Mouse (Mus musculus): ENCODE data around the gene Arid5a. TPM values are rescaled to one million over a fixed set of nuclear protein-coding genes. Genes with fewer than 3 reads are reported as not detected.

Gene Arid5a
- 15.1 and 15.3 TPM in 2 replicates for polyA plus RNA-seq (2016; fragmentation: Nextera tagmentation; extraction: Ambion mirVana)

- WGBS, result under 1% methylated on average over 65 of the region's 65 CpGs
- H3K27ac ChIP-seq (ENCODE audit: poor library complexity, severe bottlenecking), result peak within 1 kb of the TSS; percentile 85
- ATAC-seq (ENCODE audit: insufficient number of reproducible peaks, low FRiP score), result peak; percentile 92
- 0 out of 2 replicates have a peak, but pooled peaks cover 2% of the 10 kb centered on the region for H3K36me3 ChIP-seq
- H3K27me3 ChIP-seq (replicated peaks), result peaks cover 6% of the 10 kb centered on the region; the same call in 1 of the 2 replicates
- H3K4me1 ChIP-seq (replicated peaks), result peaks cover 39% of the 10 kb centered on the region
- peak within 1 kb of the TSS; percentile 83 for H3K9ac ChIP-seq
- H3K9me3 ChIP-seq (replicated peaks), result no peaks in the 10 kb centered on the region
- H3K4me3 ChIP-seq, result peak within 1 kb of the TSS; percentile 78
- H3K4me2 ChIP-seq, result peak within 1 kb of the TSS; percentile 89
These were observed at the start of gene Arid5a for GRCm38 (mm10) chr1:36307495-36308280. Gene Arid5a (plus strand): TSS chr1:36307733.

- Histone ChIP-seq H3K27ac (ENCODE audit: poor library complexity, severe bottlenecking) (no peak overlapping the region), H3K4me3 (no peak overlapping the region), H3K9me3 (replicated peaks) (peaks cover 15% of the 10 kb centered on the region), H3K4me2 (no peak overlapping the region), H3K4me1 (replicated peaks) (peaks cover 12% of the 10 kb centered on the region; the same call in 1 of the 2 replicates), H3K9ac (no peak overlapping the region), H3K27me3 (replicated peaks) (peaks cover 9% of the 10 kb centered on the region; the same call in 1 of the 2 replicates), H3K36me3 (no peaks in the 10 kb centered on the region)
- no peak for ATAC-seq (ENCODE audit: insufficient number of reproducible peaks, low FRiP score)
- 53% methylated on average over 2 of the region's 2 CpGs for WGBS
These were observed 48.9 kb upstream of the Arid5a start for GRCm38 (mm10) chr1:36258631-36259030.

GRCm38 (mm10) chr1:36259281-36259680, 48.3 kb upstream of the Arid5a start:
- Histone ChIP-seq H3K9ac (no peak overlapping the region), H3K27me3 (replicated peaks) (0 out of 2 replicates have a peak, but pooled peaks cover 9% of the 10 kb centered on the region), H3K27ac (ENCODE audit: poor library complexity, severe bottlenecking) (no peak overlapping the region), H3K9me3 (replicated peaks) (peaks cover 15% of the 10 kb centered on the region), H3K36me3 (no peaks in the 10 kb centered on the region), H3K4me2 (no peak overlapping the region), H3K4me3 (no peak overlapping the region), H3K4me1 (replicated peaks) (peaks cover 12% of the 10 kb centered on the region; the same call in 1 of the 2 replicates)
- WGBS, result 83% methylated on average over 2 of the region's 2 CpGs
- no peak for ATAC-seq (ENCODE audit: insufficient number of reproducible peaks, low FRiP score)

- Histone ChIP-seq H3K36me3 (no peaks in the 10 kb centered on the region), H3K27me3 (replicated peaks) (0 out of 2 replicates have a peak, but pooled peaks cover 9% of the 10 kb centered on the region), H3K9ac (no peak overlapping the region), H3K4me3 (no peak overlapping the region), H3K9me3 (replicated peaks) (peaks cover 15% of the 10 kb centered on the region), H3K4me1 (replicated peaks) (peaks cover 6% of the 10 kb centered on the region; the same call in 1 of the 2 replicates), H3K4me2 (no peak overlapping the region), H3K27ac (ENCODE audit: poor library complexity, severe bottlenecking) (no peak overlapping the region)
- no peak for ATAC-seq (ENCODE audit: insufficient number of reproducible peaks, low FRiP score)
- WGBS, result 93% methylated on average over 1 of the region's 1 CpGs
These were observed 47.1 kb upstream of the Arid5a start for GRCm38 (mm10) chr1:36260418-36260817.

GRCm38 (mm10) chr1:36261708-36262504, 45.6 kb upstream of the Arid5a start:
- Histone ChIP-seq H3K4me2 (no peak overlapping the region), H3K4me1 (replicated peaks) (no peaks in the 10 kb centered on the region), H3K36me3 (no peaks in the 10 kb centered on the region), H3K27ac (ENCODE audit: poor library complexity, severe bottlenecking) (no peak overlapping the region), H3K27me3 (replicated peaks) (0 out of 2 replicates have a peak, but pooled peaks cover 4% of the 10 kb centered on the region), H3K4me3 (no peak overlapping the region), H3K9ac (no peak overlapping the region), H3K9me3 (replicated peaks) (peaks cover 8% of the 10 kb centered on the region)
- ATAC-seq (ENCODE audit: insufficient number of reproducible peaks, low FRiP score), result no peak
- 73% methylated on average over 19 of the region's 19 CpGs for WGBS

- peak; percentile 70; the same call in 1 of the 2 replicates for ATAC-seq (ENCODE audit: insufficient number of reproducible peaks, low FRiP score)
- H3K4me3 ChIP-seq, result no peak overlapping the region
- no peak overlapping the region for H3K9ac ChIP-seq
- H3K4me2 ChIP-seq, result peak overlapping the region; percentile 38
- H3K36me3 ChIP-seq, result no peaks in the 10 kb centered on the region
- peaks cover 9% of the 10 kb centered on the region; the same call in 1 of the 2 replicates for H3K27me3 ChIP-seq (replicated peaks)
- H3K27ac ChIP-seq (ENCODE audit: poor library complexity, severe bottlenecking), result peak overlapping the region; percentile 74
- 39% methylated on average over 13 of the region's 13 CpGs for WGBS
- peaks cover 4% of the 10 kb centered on the region; the same call in 1 of the 2 replicates for H3K9me3 ChIP-seq (replicated peaks)
- H3K4me1 ChIP-seq (replicated peaks), result peaks cover 2% of the 10 kb centered on the region; the same call in 1 of the 2 replicates
These were observed 43.6 kb upstream of the Arid5a start for GRCm38 (mm10) chr1:36263833-36264488.

GRCm38 (mm10) chr1:36266293-36266692, 41.2 kb upstream of the Arid5a start:
- no peak for ATAC-seq (ENCODE audit: insufficient number of reproducible peaks, low FRiP score)
- Histone ChIP-seq H3K9ac (no peak overlapping the region), H3K4me2 (no peak overlapping the region), H3K4me1 (replicated peaks) (peaks cover 25% of the 10 kb centered on the region), H3K27me3 (replicated peaks) (peaks cover 9% of the 10 kb centered on the region; the same call in 1 of the 2 replicates), H3K4me3 (no peak overlapping the region), H3K9me3 (replicated peaks) (no peaks in the 10 kb centered on the region), H3K27ac (ENCODE audit: poor library complexity, severe bottlenecking) (no peak overlapping the region), H3K36me3 (no peaks in the 10 kb centered on the region)
- 70% methylated on average over 6 of the region's 6 CpGs for WGBS

- no peak for ATAC-seq (ENCODE audit: insufficient number of reproducible peaks, low FRiP score)
- no peaks in the 10 kb centered on the region for H3K36me3 ChIP-seq
- WGBS, result 87% methylated on average over 3 of the region's 3 CpGs
- H3K27ac ChIP-seq (ENCODE audit: poor library complexity, severe bottlenecking), result no peak overlapping the region
- peaks cover 38% of the 10 kb centered on the region for H3K4me1 ChIP-seq (replicated peaks)
- H3K27me3 ChIP-seq (replicated peaks), result peaks cover 9% of the 10 kb centered on the region; the same call in 1 of the 2 replicates
- no peak overlapping the region for H3K4me2 ChIP-seq
- H3K9me3 ChIP-seq (replicated peaks), result no peaks in the 10 kb centered on the region
- no peak overlapping the region for H3K4me3 ChIP-seq
- no peak overlapping the region for H3K9ac ChIP-seq
These were observed 39.9 kb upstream of the Arid5a start for GRCm38 (mm10) chr1:36267595-36267994.

- Histone ChIP-seq H3K4me1 (replicated peaks) (peaks cover 52% of the 10 kb centered on the region), H3K9ac (peak overlapping the region; percentile 23; the same call in 1 of the 2 replicates), H3K4me3 (peak overlapping the region; percentile 30), H3K27me3 (replicated peaks) (peaks cover 9% of the 10 kb centered on the region; the same call in 1 of the 2 replicates), H3K4me2 (peak overlapping the region; percentile 66), H3K27ac (ENCODE audit: poor library complexity, severe bottlenecking) (no peak overlapping the region), H3K9me3 (replicated peaks) (no peaks in the 10 kb centered on the region), H3K36me3 (no peaks in the 10 kb centered on the region)
- no peak for ATAC-seq (ENCODE audit: insufficient number of reproducible peaks, low FRiP score)
- 31% methylated on average over 54 of the region's 54 CpGs for whole genome bisulfite sequencing
These were observed 38.3 kb upstream of the Arid5a start for GRCm38 (mm10) chr1:36269121-36269795.

- Histone ChIP-seq H3K9me3 (replicated peaks) (no peaks in the 10 kb centered on the region), H3K27ac (ENCODE audit: poor library complexity, severe bottlenecking) (peak overlapping the region; percentile 67), H3K9ac (no peak overlapping the region), H3K4me2 (peak overlapping the region; percentile 27; the same call in 1 of the 2 replicates), H3K4me3 (no peak overlapping the region), H3K36me3 (no peaks in the 10 kb centered on the region), H3K4me1 (replicated peaks) (peaks cover 56% of the 10 kb centered on the region), H3K27me3 (replicated peaks) (peaks cover 9% of the 10 kb centered on the region; the same call in 1 of the 2 replicates)
- ATAC-seq (ENCODE audit: insufficient number of reproducible peaks, low FRiP score), result peak; percentile 70
- 41% methylated on average over 3 of the region's 3 CpGs for WGBS
These were observed 36.9 kb upstream of the Arid5a start for GRCm38 (mm10) chr1:36270666-36271065.
